Mouse (Mus musculus): ENCODE measurements around the gene Serpina3m.
"Not testable (repeated sequence)": the region's sequence is repeated elsewhere in the genome, so short reads cannot be mapped to it uniquely, and the experiment has no call there.

DNA sequence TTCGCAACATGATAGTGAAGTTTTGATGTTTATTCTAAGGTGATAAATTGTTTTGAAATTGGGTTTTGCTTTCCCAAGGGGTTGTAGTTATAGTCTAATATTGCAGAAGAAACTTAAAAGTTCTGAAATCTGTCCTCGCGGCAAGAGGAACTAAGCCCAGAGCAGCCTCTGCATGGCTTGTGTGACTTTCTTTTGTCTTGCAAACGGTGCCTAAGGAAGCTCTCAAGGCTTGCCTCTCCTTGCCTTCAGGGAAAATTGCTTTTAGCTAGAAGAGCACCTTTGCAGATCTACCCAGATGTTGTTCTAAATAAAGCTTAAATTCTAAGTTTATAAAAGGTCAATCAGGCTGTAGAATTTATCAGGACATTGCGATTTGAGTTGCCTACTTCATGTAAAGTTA is 40.5 kb downstream of the Serpina3m start:
- TF ChIP-seq POLR2A (IDR thresholded peaks at IDR 0.05; ENCODE audit: borderline replicate concordance, insufficient read depth, low read length); CTCF (IDR thresholded peaks at IDR 0.05; ENCODE audit: borderline replicate concordance, insufficient read depth, low read depth, low read length): not testable (repeated sequence)
